12 mouse cellular contexts compared by ENCODE assay signal in the genomic region with DNA sequence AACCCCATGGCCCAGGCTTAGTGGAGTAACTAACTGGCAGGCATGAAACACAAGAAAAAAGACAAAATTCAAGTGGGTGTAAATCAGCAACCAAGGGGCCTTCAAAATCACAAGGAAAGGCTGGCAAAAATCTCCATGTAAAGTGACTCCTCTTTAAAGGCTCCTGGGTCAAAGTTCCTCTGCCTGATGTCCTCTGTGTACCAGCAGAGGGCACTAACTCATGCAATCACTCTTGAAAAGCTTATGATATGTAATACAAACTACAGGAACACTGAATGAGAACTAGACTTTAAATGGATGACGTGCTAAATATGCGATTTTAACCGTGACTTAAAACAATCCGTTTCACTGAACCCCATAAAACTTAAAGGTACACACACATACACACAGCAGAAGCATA.
A peak's percentile ranks its signal among the peaks of the same experiment; 100 is the strongest.
DNase-seq lines count a peak whose midpoint lies in the region; ATAC-seq and TF ChIP-seq lines count a peak whose summit lies in the region.
"Had no signal": no experiment of that assay in that cellular context is flagged by ENCODE, and none has a peak within 500 bp of the region (broad histone marks: within the 10 kb centered on the region; RNA-seq: fewer than 3 reads in every experiment).

No protein-coding gene starts in this region.

- TF ChIP-seq EP300 in stomach, postnatal 0 days (optimal IDR thresholded peaks at IDR 0.05) = no peak

- DNase-seq in gastrocnemius, adult 2 months = no peak
- DNase-seq in gastrocnemius, adult 18-20 months (ENCODE audit: low spot score) = no peak
- DNase-seq in midbrain, postnatal 0 days (ENCODE audit: low spot score) = peak; percentile 54
- DNase-seq in kidney, postnatal 14 days = peak; percentile 43
- DNase-seq in stomach, postnatal 0 days (ENCODE audit: low spot score) = no peak
- DNase-seq in layer of hippocampus, postnatal 14 days (ENCODE audit: low spot score in 2 of 2) = no peak
- no peak for DNase-seq in adrenal gland, postnatal 10 days

- H3K27me3 ChIP-seq in midbrain, postnatal 0 days (ENCODE audit: insufficient read depth, low read length) = no peaks in the 10 kb centered on the region
- no peaks in the 10 kb centered on the region for H3K27me3 ChIP-seq in midbrain, embryonic 15.5 days (replicated peaks)
- H3K27me3 ChIP-seq in stomach, postnatal 0 days (ENCODE audit: control insufficient read depth, insufficient read depth, low read length) = no peaks in the 10 kb centered on the region
- H3K27me3 ChIP-seq: embryonic facial prominence, embryonic 12.5 days; heart, embryonic 15.5 days had no signal

- 0 out of 2 replicates have a peak, but pooled peaks cover 5% of the 10 kb centered on the region for H3K36me3 ChIP-seq in midbrain, postnatal 0 days (ENCODE audit: insufficient read depth, low read length)
- H3K36me3 ChIP-seq in midbrain, embryonic 15.5 days (replicated peaks) = no peaks in the 10 kb centered on the region
- no peaks in the 10 kb centered on the region for H3K36me3 ChIP-seq in stomach, postnatal 0 days (ENCODE audit: control insufficient read depth, insufficient read depth, low read length)
- H3K36me3 ChIP-seq: embryonic facial prominence, embryonic 12.5 days; heart, embryonic 15.5 days had no signal

- TF ChIP-seq CTCF in gastrocnemius, adult 2 months (IDR thresholded peaks at IDR 0.05) = peak; percentile 76
- peak; percentile 74 for TF ChIP-seq CTCF in midbrain, postnatal 0 days (IDR thresholded peaks at IDR 0.05)
- TF ChIP-seq CTCF in stomach, postnatal 0 days (IDR thresholded peaks at IDR 0.05; ENCODE audit: low read depth) = peak; percentile 76

- no peak overlapping the region for H3K4me3 ChIP-seq in gastrocnemius, adult 2 months
- no peak overlapping the region for H3K4me3 ChIP-seq in midbrain, postnatal 0 days (ENCODE audit: low read depth, low read length)
- H3K4me3 ChIP-seq in midbrain, embryonic 15.5 days = no peak overlapping the region
- H3K4me3 ChIP-seq in stomach, postnatal 0 days (ENCODE audit: low read depth, low read length) = no peak overlapping the region
- H3K4me3 ChIP-seq: embryonic facial prominence, embryonic 12.5 days; heart, embryonic 15.5 days; myocyte had no signal

- no peak overlapping the region for H3K4me2 ChIP-seq in midbrain, postnatal 0 days (ENCODE audit: low read depth, low read length, poor library complexity, severe bottlenecking)
- H3K4me2 ChIP-seq in midbrain, embryonic 15.5 days = no peak overlapping the region
- no peak overlapping the region for H3K4me2 ChIP-seq in stomach, postnatal 0 days (replicated peaks; ENCODE audit: low read depth)
- H3K4me2 ChIP-seq: embryonic facial prominence, embryonic 12.5 days; heart, embryonic 15.5 days had no signal

- intact Hi-C loops in gastrocnemius, adult 2 months (cut with DNase I) = loop anchor here (2.0 kb wide), 2 partner anchors 26 to 76 kb away; no protein-coding TSS in a partner anchor

- no peak overlapping the region for H3K27ac ChIP-seq in gastrocnemius, adult 2 months
- no peak overlapping the region for H3K27ac ChIP-seq in midbrain, postnatal 0 days (ENCODE audit: low read depth, low read length)
- no peak overlapping the region for H3K27ac ChIP-seq in midbrain, embryonic 15.5 days
- H3K27ac ChIP-seq in stomach, postnatal 0 days (replicated peaks) = no peak overlapping the region
- H3K27ac ChIP-seq: embryonic facial prominence, embryonic 12.5 days; heart, embryonic 15.5 days had no signal

- no peak for ATAC-seq in midbrain, postnatal 0 days (ENCODE audit: low FRiP score)
- no peak for ATAC-seq in midbrain, embryonic 15.5 days (replicated peaks)
- no peak for ATAC-seq in stomach, postnatal 0 days (ENCODE audit: low FRiP score, low TSS enrichment)

- WGBS in midbrain, postnatal 0 days = 75% methylated on average over 4 of the region's 4 CpGs
- WGBS in midbrain, embryonic 15.5 days = 83% methylated on average over 4 of the region's 4 CpGs
- 62% methylated on average over 4 of the region's 4 CpGs for WGBS in stomach, postnatal 0 days

- H3K9ac ChIP-seq in midbrain, postnatal 0 days (replicated peaks; ENCODE audit: low read length, poor library complexity, severe bottlenecking) = no peak overlapping the region
- no peak overlapping the region for H3K9ac ChIP-seq in midbrain, embryonic 15.5 days
- no peak overlapping the region for H3K9ac ChIP-seq in stomach, postnatal 0 days (ENCODE audit: low read length)
- H3K9ac ChIP-seq: embryonic facial prominence, embryonic 12.5 days; heart, embryonic 15.5 days had no signal

- H3K9me3 ChIP-seq in midbrain, postnatal 0 days (ENCODE audit: low read length) = no peaks in the 10 kb centered on the region
- no peaks in the 10 kb centered on the region for H3K9me3 ChIP-seq in midbrain, embryonic 15.5 days
- H3K9me3 ChIP-seq in stomach, postnatal 0 days (ENCODE audit: control insufficient read depth, low read length) = no peaks in the 10 kb centered on the region
- H3K9me3 ChIP-seq: embryonic facial prominence, embryonic 12.5 days; G1E; heart, embryonic 15.5 days had no signal

- H3K4me1 ChIP-seq in midbrain, postnatal 0 days (ENCODE audit: insufficient read depth, low read length) = peaks cover 6% of the 10 kb centered on the region; the same call in 1 of the 2 replicates
- H3K4me1 ChIP-seq in midbrain, embryonic 15.5 days = peaks cover 5% of the 10 kb centered on the region; the same call in 1 of the 2 replicates
- H3K4me1 ChIP-seq in stomach, postnatal 0 days (replicated peaks; ENCODE audit: control insufficient read depth, insufficient read depth) = no peaks in the 10 kb centered on the region

Comparison
In these comparisons a context has a peak if more than half of its experiments do, and no peak if none do; other contexts are left out.
1. DNase-seq: peak in midbrain, postnatal 0 days (single experiment) and kidney, postnatal 14 days (single experiment); none in gastrocnemius, adult 2 months (single experiment), gastrocnemius, adult 18-20 months (single experiment), stomach, postnatal 0 days (single experiment), layer of hippocampus, postnatal 14 days (0 of 2) and adrenal gland, postnatal 10 days (single experiment).
2. Peak in every context shown above with its lines, with median percentiles within 50 percentile points of each other: CTCF ChIP-seq.